Comparison of ENCODE assay signal across 9 mouse cellular contexts in the genomic region with DNA sequence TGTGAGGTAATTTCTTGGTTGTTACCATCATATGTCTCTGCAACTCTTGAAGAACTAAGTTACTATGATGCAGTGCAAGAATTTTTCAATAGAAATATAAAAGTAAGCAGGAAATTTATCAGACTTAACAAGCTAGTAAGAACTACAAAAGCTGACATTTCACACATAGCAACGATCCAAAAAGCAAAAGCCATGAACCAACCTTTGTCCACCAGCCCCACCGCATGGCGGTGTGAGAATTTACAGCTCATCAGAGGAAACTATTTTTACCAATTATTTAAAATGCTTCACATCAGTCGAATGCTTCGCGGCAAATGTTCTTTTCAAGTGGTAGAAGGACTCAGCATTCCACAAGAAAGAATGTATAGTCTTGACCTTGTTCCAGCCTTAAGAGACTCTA. TPM values are rescaled to one million over a fixed set of nuclear protein-coding genes. Genes with fewer than 3 reads are reported as not detected.
A peak's percentile ranks its signal among the peaks of the same experiment; 100 is the strongest.
DNase-seq lines count a peak whose midpoint lies in the region; ATAC-seq and TF ChIP-seq lines count a peak whose summit lies in the region.
"Had no signal": no experiment of that assay in that cellular context is flagged by ENCODE, and none has a peak within 500 bp of the region (broad histone marks: within the 10 kb centered on the region; RNA-seq: fewer than 3 reads in every experiment).

No protein-coding gene starts in this region.

- H3K9me3 ChIP-seq in embryonic facial prominence, embryonic 11.5 days (replicated peaks; ENCODE audit: control insufficient read depth, low read length), result no peaks in the 10 kb centered on the region

- peak; percentile 68 for TF ChIP-seq CTCF in gastrocnemius, adult 2 months (IDR thresholded peaks at IDR 0.05)

- intact Hi-C loops in gastrocnemius, adult 2 months (cut with DNase I), result loop anchor here (10.0 kb wide), 1 partner anchor 1050 kb away; no protein-coding TSS in a partner anchor

- no peak for ATAC-seq in embryonic facial prominence, embryonic 11.5 days (replicated peaks; ENCODE audit: insufficient number of reproducible peaks, low FRiP score, low TSS enrichment, low read depth)

- H3K9ac ChIP-seq in embryonic facial prominence, embryonic 11.5 days (replicated peaks; ENCODE audit: low read length), result no peak overlapping the region

- no peak overlapping the region for H3K4me2 ChIP-seq in embryonic facial prominence, embryonic 11.5 days (ENCODE audit: low read depth, low read length)

- no peak overlapping the region for H3K4me3 ChIP-seq in gastrocnemius, adult 2 months
- H3K4me3 ChIP-seq in embryonic facial prominence, embryonic 11.5 days (ENCODE audit: low read depth, low read length), result no peak overlapping the region

- no peaks in the 10 kb centered on the region for H3K27me3 ChIP-seq in embryonic facial prominence, embryonic 11.5 days (ENCODE audit: control insufficient read depth, insufficient read depth, low read length)

- no peaks in the 10 kb centered on the region for H3K4me1 ChIP-seq in embryonic facial prominence, embryonic 11.5 days (ENCODE audit: control insufficient read depth, insufficient read depth, low read length)

- no peak overlapping the region for H3K27ac ChIP-seq in gastrocnemius, adult 2 months
- no peak overlapping the region for H3K27ac ChIP-seq in embryonic facial prominence, embryonic 11.5 days (replicated peaks; ENCODE audit: low read depth, low read length)

- H3K36me3 ChIP-seq in embryonic facial prominence, embryonic 11.5 days (replicated peaks; ENCODE audit: control insufficient read depth, insufficient read depth, low read depth, low read length), result no peaks in the 10 kb centered on the region

- 36% methylated on average over 6 of the region's 6 CpGs for WGBS in embryonic facial prominence, embryonic 11.5 days

- DNase-seq in gastrocnemius, adult 2 months, result peak; percentile 36
- no peak for DNase-seq in gastrocnemius, postnatal 25 days
- peak; percentile 5 to 26 for DNase-seq in urinary bladder, adult 18-20 months (ENCODE audit: low spot score in 2 of 2)
- no peak for DNase-seq in urinary bladder, postnatal 10 days (ENCODE audit: low spot score)
- DNase-seq in embryonic facial prominence, embryonic 11.5 days (ENCODE audit: low spot score), result peak; percentile 60
- peak; percentile 53 to 61 for DNase-seq in layer of hippocampus, postnatal 10 days (ENCODE audit: low spot score in 2 of 2)
- DNase-seq in retina, postnatal 1 day, result peak; percentile 61
- no peak for DNase-seq in c-Kit-positive CD71-positive TER-119-positive erythroid progenitor cells, embryonic 14.5 days (ENCODE audit: low spot score)

RNA-seq across cellular contexts. Expression of a gene that starts 58.3 kb away (rescaled TPM):
- total RNA-seq in gastrocnemius, adult 2 months (2021), result not detected
- total RNA-seq in gastrocnemius, postnatal 25 days (2021), result not detected
- not detected in 2 replicates for polyA plus RNA-seq in embryonic facial prominence, embryonic 11.5 days (2014; fragmentation: Nextera tagmentation; extraction: Ambion mirVana)
- total RNA-seq in layer of hippocampus, postnatal 10 days (2021), result not detected
- polyA plus RNA-seq: lung, embryonic 16.5 days had no signal

Comparison
In these comparisons a context has a peak if more than half of its experiments do, and no peak if none do; other contexts are left out.
1. DNase-seq: peak in gastrocnemius, adult 2 months (single experiment), urinary bladder, adult 18-20 months (2 of 2), embryonic facial prominence, embryonic 11.5 days (single experiment), layer of hippocampus, postnatal 10 days (2 of 2) and retina, postnatal 1 day (single experiment); none in gastrocnemius, postnatal 25 days (single experiment), urinary bladder, postnatal 10 days (single experiment) and c-Kit-positive CD71-positive TER-119-positive erythroid progenitor cells, embryonic 14.5 days (single experiment).